Mouse (Mus musculus) mesoderm, embryonic 11.5 days (tissue): Measurements from ENCODE around the gene Jph2.

ENCODE experiments used
- DNase-seq: peaks from one replicate; pipeline ENCODE4 v3.0.0-alpha.2; 2012; ENCODE audit warnings: low read depth, low spot score

Jph2 gene

GRCm38 (mm10) chr2:163360858-163361623 is 36.8 kb downstream of the Jph2 start:
- DNase-seq = no peak

DNA sequence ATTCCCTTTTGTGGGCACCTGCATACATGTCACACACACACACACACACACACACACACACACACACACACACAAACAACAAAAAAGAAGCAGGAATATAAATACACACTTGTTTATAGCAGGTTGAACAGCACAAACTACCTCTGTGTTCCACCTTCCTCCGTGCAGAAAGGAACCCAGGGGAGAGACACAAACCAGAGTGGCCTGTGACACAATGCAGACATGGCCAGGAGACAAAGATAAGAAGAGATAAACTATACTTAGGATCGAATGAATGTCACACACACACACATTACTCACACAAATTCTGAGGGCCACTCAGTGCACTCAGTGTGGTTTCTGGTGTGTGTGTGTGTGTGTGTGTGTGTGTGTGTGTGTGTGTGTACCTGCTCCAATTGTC is 38.5 kb downstream of the Jph2 start:
- DNase-seq = no peak

DNA sequence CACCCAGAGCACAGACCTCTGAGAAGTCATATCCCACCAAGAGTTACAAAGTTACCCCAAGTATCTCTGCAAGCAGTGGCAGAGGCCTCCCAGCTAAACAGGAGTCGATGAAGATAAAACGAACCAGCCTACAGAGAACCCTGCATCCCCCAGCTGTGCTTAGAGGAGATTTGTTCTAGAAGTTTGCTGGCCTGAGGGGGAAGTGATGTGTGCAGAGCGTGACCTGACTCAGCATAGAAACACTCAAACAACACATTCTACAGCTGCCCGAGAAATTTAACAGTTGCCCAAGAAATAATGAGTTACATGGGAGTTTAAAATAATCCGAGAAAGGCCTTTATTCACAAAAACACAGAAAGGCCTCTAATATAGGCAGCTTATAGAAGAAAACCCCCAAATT is 39.1 kb downstream of the Jph2 start:
- no peak for DNase-seq

DNA sequence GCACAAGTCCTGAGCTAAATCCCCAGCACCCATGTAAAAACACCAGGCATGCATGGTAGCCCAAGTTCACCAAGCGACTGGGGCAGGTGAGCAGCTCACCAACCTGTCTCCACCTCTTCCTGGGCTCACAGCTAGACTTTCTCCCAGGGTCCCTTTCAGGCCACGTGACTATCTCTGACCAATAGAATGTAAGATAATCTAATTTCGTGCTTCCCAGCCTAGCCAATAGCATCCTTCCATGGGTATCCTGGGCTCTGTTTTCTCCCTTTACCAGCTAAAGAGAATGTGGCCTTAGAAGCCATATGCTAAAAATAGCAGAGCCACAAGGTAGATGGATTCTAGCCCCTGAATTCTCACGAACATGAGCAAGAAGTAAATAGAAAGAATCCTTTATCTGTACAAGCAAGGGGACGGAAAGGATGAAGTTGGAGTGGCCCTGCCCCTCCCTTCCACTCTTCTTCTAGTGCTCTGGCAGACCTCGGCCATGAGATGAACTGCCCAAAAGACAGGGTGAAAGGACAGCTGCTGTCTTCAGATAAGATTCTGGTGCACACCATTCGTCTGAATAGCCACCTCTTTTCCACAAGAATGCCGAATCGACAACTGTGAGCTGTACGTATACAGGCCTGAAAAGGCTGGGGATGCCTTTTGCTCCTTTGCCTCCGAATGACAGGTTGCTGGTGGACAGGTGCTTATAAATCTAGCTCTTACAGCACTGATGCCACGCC is 41.5 kb downstream of the Jph2 start:
- DNase-seq = no peak

DNA sequence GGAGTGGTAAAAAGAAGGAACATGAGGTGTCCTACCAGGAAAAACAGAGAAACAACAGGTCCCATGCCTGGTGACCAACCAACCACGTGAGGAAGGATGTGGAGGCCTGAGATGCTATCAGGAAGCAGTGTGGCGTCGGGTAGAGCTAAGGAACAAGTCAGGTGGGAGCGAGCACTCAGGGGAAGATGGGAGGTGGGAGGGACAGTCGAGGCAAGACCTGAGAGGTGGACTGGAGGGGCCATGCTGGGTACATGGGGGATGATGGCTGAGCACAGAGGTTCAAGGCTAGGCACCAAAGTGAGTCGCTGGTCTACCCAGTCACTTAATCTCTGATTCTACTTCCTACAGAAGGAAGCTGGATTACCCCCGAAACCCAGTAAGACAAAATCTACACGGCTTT is 42.1 kb downstream of the Jph2 start:
- DNase-seq = no peak

GRCm38 (mm10) chr2:163353731-163354130 is 44.1 kb downstream of the Jph2 start:
- peak; percentile 19 for DNase-seq

GRCm38 (mm10) chr2:163350443-163350842 is 47.4 kb downstream of the Jph2 start:
- DNase-seq = no peak

DNA sequence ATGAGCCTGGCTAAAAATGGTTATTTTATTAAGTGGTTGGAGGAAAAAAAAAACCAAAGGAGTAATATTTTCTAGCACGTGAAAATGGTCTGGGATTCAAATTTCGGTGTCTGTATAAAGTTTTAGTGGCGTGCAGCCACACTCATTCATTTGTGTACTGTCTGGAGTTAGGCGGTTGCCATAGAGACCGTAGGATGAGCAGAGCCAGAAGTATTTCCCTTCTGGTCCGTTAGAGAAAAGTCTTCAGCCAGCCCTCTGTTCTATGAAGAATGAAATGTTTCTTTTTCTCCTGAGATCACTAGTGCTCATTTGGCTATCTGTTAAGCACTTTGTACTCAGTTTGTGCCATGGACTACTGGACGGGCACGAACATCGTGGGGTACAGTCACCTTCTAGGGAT is 48.4 kb downstream of the Jph2 start:
- DNase-seq = no peak

GRCm38 (mm10) chr2:163348677-163349076 is 49.1 kb downstream of the Jph2 start:
- DNase-seq = no peak

DNA sequence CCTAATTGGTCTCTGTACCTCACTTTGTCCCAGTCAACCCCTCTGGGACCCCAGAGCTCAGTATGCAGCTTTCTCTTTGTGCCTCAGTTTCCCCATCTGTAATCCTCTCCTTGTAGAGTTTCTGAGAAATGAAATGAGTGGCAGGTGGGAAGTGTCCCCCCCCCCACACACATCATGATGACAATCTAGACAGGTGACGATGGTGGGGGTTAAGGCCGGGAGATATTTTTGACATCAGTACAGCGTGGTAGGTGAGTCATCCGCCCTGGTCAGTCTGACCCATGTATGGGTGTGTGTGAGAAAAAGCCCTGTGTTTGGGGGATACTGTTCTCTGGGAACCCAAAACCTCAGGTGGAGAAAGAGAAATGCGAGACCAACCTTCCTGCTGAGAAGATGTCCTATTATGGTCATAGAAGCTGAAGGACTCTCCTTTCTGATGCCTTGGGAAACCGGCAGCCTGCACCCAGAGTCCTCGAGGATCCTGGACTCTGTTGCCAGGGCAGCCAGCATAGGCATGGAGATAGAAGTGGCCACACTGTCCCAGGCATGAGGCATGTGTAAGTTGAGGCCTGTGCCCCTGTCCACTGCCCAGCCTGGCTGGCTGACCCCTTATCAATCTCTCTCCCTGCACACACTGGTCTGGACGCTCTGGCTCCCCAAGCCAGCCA is 50.1 kb downstream of the Jph2 start:
- DNase-seq = no peak

- no peak for DNase-seq
These were observed 51.3 kb downstream of the Jph2 start for GRCm38 (mm10) chr2:163346497-163346896.

DNA sequence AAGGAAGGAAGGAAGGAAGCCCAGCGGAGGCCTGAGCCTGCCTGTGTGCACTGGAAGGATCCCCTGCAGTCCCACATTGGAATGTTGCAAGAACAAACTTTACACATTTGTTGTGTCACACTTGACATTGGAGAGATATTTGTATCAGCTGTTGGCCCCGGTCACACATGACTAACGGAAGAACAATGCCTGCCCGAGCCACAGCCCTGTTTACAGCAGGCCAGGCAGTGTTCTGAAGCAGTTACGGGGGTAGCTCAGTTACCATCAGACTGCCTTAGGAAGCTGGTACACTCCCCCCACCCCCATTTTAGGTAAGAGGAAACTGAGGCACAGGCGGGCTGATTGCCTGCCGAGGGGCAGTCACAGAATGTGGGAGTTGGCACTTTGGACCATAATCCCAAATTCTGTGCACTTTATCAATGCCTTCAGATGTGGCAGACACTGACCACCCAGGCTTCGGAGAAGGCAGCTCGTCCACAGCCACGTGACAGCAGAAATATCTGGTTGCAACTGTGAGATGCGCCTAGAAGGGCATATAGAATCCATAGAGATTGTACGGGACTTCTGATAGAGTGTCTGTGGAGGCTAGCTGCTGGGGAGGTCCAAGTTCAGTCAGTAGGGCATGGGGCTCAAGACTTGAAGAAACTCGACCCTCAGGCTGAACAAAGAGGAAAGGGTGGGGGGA is 52.7 kb downstream of the Jph2 start:
- no peak for DNase-seq

DNA sequence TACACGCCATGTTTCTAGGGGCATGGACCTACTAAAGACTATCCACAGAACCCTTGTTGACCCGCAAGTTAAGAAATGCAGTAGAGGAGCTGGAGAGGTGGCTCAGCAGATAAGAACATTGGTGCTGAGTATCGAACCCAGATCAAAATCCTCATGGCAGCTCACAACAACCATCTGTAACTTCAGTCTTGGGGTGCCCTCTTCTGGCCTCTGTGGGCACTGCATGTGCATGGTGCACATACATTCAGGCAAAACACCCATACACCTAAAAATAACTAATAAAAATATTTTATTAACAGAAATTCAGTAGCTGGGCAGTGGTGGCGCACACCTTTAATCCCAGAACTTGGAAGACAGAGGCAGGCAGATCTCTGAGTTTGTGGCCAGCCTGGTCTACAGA is 54.1 kb downstream of the Jph2 start:
- peak; percentile 48 for DNase-seq

DNA sequence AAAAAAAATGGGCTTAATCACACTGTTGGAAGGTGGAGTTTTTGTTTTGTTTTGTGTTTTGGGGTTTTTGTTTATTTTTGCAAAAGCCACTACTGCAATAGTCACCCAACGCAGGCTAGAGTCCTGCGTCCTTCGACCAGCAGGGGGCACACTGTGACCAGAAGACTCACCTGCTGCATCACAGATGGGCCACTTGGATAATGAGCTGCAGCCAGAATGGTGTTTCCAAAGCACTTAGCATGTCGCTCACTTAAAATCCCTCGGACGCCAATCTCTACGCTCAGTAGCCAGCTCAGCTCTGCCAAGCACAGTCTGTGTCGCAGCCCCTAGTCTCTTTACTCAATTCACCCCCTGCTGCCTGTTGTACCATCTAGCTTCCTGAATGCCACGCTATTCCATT is 57.5 kb downstream of the Jph2 start:
- peak; percentile 75 for DNase-seq

GRCm38 (mm10) chr2:163332368-163333055 is 65.3 kb downstream of the Jph2 start:
- DNase-seq = no peak

DNA sequence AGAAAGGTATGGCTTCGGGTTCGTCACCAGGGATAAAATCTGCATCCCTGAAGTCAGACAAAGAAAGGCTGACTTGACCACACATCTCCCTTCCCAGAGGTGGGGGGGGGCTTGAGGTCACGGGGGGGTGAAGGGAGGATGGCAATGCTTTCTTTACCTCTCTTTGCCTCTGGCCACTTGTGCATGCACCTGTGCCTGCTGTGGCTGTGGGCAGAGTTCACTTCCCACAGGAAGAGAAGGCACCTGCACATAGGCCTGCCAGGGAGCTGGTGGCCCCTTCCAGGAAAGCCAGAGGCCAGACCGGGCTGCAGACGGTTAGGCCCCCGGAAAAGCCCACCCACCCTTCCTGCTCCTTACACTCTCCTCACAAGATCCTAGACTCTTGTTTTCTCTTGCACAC is 66.4 kb downstream of the Jph2 start:
- DNase-seq = no peak

- peak; percentile 70 for DNase-seq
These were observed 67.1 kb downstream of the Jph2 start for GRCm38 (mm10) chr2:163330742-163331141.

GRCm38 (mm10) chr2:163323163-163323562 is 74.6 kb downstream of the Jph2 start:
- DNase-seq = no peak

GRCm38 (mm10) chr2:163318777-163319176 is 79.0 kb downstream of the Jph2 start:
- no peak for DNase-seq

GRCm38 (mm10) chr2:163317281-163317680 is 80.5 kb downstream of the Jph2 start:
- no peak for DNase-seq

DNA sequence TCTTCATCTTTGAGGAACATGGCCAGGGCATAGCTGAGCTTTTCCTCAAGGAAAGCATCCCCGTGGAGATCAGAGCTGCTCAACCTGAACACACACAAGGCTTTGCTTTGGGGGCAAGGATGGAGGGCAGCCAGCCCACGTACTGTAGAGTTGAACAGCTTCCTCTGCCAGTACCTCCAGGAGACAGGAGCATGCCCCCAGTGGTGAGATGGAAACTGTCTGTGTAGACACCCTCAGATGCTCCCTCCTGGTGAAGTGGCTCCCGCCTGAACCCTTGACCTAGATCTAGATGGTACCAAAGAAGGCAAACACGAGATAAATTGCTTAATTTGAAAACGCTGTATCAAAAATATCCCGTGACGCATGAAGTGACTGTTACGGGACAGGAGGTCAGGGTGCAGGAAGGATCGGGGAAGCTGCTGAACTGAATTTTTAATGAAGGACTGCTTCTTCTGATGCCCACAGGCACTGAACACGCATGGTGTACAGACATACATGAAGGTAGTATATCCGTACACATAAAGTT is 87.6 kb downstream of the Jph2 start:
- no peak for DNase-seq
